Mouse (Mus musculus): ENCODE measurements at regions not wholly inside any gene's neighbourhood (a gene's known extent, or its start where the extent isn't known, plus 50 kb on each side); places are given as distances from the start of the nearest gene placed in this dataset.

GRCm38 (mm10) chr7:63811816-63812215 is 104.8 kb upstream of the E030018B13Rik start:
- peak in 1 of 2 experiments; percentile 57 for DNase-seq (ENCODE audit: low spot score in 2 of 2)

GRCm38 (mm10) chr7:63815531-63815930 is 101.1 kb upstream of the E030018B13Rik start:
- DNase-seq (ENCODE audit: low spot score in 2 of 2): no peak

DNA sequence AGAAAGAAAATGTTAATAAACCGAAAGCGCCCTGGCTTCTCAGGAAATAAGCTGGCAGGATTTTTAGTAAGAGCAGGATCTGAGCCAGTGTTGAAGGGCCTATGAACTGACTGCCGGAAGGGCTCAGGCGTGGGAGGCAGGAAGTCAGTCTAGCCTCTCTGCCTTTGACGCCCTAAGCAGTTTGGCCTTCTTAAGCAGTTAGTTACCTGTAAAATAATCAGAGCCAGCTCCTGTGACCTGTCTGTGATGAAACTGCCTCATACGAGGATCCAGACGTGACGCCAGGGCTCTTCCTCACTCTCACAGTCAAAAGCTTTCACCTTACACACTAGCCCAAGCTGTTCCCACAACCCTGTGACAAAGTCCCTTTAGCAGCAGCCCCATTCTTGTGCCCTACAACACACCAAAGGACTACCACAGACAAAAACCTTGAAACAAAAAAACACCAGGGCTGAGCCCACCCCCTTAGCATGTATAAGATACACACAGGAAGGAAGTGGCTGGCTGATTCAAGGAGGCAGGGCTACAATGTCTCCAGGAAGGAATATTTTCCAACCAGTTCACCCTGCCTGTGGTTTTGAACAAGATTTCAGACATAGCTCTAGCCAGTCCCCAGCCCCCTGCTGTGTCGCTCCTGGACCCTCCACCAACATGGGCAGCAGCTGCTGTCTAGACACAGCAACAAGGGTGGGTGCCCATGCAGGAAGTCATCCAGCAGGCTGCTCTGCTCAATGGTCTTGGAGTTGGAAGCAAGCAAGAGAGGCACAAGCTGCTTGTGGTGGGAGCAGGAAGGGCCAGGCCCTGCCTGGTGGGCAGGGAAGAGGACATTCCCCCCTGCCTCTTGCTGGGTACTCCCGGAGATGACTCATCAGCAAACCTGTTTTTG is 100.4 kb upstream of the E030018B13Rik start:
- peak in 1 of 2 experiments; percentile 27 for DNase-seq (ENCODE audit: low spot score in 2 of 2)

- no peak for DNase-seq (ENCODE audit: low spot score in 2 of 2)
Measured at GRCm38 (mm10) chr7:63817476-63817875, 99.2 kb upstream of the E030018B13Rik start.

DNA sequence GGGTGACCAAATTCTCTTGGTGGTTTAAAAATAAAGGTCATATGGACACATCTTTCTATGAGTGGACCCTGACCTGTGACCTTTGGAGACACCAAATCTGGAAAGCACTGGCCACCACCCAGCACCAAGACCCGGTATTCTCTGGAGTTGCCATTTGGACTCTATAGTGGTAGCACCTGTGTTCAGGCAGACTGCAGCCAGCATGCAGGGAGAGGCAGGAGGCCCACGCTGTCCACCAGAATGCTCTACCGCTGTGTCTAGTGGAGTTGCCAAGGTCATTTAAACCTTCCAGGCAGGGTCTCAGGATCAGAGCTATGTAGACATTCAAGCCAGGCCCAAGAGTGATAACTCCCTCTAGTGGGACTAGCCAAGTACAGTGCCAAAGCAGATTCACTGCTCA is 98.6 kb upstream of the E030018B13Rik start:
- DNase-seq (ENCODE audit: low spot score in 2 of 2): no peak

GRCm38 (mm10) chr7:63820286-63820685 is 96.4 kb upstream of the E030018B13Rik start:
- no peak for DNase-seq (ENCODE audit: low spot score in 2 of 2)

DNA sequence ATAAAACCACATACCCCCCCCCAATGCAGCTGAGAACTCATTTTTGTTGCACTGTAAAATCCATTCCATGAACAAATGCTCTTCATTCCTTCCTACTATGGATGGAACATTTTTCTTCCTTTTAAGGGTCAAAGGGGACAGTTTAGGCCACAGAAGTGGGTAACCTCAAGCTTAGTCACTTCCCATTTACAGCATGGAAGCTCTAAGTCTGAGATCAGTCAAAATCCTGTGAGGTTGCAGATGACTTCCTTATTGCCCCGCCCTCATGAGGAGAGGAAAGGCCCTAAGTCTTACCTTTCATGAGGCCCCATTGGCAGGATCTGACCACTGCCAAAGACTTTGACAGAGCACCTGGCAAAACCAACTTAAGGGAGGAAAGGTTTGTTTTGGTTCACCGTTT is 94.7 kb upstream of the E030018B13Rik start:
- DNase-seq (ENCODE audit: low spot score in 2 of 2): no peak

GRCm38 (mm10) chr7:63824009-63824408 is 92.6 kb upstream of the E030018B13Rik start:
- no peak for DNase-seq (ENCODE audit: low spot score in 2 of 2)

DNA sequence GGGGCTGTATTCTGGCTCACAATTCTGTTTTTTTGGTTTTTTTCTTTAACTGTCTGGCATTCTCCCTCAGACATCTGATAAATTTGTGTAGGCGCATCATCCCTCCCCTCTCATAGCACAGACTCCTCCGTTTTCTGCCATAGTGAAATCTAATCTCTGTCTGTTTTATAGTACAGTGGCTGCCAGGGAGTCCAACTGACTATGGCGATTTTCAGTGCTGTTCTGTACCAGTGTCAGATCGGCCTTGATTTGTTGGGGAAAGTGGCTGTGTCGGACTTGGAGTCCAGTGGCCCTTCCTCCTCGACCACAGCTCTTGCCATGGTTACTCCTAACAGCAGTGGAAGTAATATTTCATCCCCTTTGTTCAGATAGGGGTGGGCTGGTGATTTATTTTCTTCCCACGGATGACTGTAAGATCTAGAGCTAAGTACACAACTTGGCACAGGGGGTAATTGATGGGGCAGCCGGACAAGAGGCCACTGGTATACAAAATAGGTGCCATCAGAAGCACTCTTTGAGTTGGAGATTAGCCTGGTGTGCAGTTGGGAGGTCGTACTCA is 87.2 kb upstream of the E030018B13Rik start:
- no peak for DNase-seq (ENCODE audit: low spot score in 2 of 2)

- no peak for DNase-seq (ENCODE audit: low spot score in 2 of 2)
Measured at GRCm38 (mm10) chr7:63833676-63834075, 83.0 kb upstream of the E030018B13Rik start.

DNA sequence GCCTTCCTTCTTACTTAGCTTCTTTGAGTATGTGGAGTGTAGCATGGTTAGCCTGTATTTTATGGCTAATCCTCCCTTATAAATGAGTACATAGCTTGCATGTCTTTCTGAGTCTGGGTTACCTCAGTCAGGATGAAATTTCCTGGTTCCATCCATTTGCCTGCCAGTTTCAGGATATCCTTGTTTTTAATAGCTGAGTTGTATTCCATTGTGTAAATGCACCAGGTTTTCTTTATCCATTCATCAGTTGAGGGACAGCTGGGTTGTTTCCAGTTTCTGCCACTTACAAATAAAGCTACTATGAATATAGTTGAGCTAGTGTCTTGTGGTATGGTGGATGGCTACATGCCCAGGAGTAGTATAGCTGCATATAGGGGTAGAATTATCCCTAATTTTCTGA is 80.7 kb upstream of the E030018B13Rik start:
- no peak for DNase-seq (ENCODE audit: low spot score in 2 of 2)
